Mouse (Mus musculus): ENCODE data around the gene Ssc5d.
"Not testable (repeated sequence)": the region's sequence is repeated elsewhere in the genome, so short reads cannot be mapped to it uniquely, and the experiment has no call there.

Gene Ssc5d

DNA sequence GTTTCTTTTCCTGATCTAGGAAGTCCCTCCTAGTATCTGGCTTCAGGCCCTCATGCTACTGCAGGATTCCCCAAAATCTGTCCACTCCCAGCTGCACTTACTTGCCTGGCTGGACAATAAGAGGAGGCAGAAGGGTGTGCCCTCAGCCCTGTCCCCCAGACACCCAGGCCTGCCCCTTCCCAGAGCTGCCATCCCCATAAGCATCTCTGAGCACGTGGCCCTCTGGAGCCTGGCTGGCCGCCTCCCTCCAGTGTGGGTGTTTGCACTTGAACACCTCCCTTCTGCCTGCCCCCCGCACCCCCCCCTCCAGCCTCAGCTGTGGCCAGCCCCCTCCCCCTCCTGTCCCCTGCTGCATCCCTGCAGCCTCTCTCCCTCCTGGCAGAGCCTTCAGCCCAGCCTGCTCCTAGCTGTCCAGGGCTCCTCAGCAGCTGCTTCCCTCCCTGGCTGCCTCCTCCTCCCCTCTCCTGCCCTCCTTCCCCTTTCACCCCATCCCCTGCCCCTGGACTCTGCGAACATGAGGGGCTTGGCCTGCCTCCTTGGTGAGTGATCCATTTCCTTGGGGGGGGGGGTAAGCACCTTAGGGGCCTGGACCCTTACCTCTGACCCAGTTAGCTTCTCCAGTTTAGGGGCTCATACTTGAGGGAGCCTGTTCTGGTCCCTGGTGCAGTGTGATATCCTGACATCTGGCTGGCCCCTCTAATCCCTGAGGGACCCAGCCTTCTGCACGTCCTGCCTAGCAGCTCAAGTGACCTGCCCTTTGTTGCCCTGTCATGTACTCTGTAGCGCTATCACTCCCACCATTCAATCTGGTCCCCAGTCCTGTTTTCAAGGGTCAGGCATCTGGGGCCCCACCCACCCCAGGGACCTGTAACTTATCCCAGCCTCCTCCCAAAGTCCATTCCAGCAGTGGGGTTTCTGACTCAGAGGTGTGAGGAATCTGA is at the start of gene Ssc5d:
Gene Ssc5d (plus strand): TSS at position 345 of the 941 bp plus-strand sequence.
- in situ Hi-C loops (cut with MboI, MseI): no loop called here

DNA sequence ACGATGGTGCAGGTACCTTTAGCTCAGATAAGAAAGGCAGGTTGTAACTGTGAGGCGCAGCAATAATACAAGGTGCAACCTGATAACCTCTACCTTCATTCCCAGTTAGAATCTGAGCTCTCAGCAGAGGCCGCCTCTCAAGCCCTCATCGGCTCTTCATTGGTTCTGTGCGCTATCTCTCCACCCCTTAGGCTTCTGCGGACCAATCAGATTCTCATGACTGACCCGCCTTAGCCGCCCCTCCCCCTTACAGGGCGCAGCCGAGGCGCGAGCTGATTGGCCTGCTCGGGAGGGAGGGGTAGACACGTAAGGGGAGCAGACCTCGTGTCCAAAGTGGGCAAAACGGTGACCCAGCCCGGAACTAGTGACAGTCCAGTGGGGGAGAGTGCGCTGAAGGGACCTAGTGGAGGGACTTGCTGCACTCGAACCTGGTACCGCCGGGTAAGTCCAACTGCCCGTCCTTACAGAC is 48.8 kb upstream of the Ssc5d start, which contains the start of gene Isoc2a:
Gene Isoc2a (plus strand): TSS at position 401 of the 469 bp plus-strand sequence.
- in situ Hi-C loops (cut with MboI, MseI): no loop called here

DNA sequence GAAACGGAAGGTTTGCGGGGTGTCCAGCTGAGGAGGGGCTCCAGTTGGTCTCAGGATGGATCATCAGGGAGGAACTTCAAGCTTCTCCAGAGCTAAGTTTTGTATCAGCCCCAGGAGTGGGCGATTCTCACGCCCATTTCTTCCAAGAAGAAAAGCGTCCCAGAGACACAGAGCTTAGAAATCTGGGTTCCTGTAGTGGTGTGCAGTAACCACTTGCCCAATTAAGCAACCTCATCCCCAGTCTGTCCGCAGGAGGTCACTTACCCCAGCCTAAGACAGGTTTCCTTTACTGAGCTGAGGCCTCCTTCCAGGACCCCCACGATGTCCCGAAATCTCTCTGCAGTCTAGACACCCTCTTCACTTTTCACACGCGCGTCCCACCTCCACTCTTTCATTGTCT is 48.4 kb upstream of the Ssc5d start:
- in situ Hi-C loops (cut with MboI, MseI): no loop called here

DNA sequence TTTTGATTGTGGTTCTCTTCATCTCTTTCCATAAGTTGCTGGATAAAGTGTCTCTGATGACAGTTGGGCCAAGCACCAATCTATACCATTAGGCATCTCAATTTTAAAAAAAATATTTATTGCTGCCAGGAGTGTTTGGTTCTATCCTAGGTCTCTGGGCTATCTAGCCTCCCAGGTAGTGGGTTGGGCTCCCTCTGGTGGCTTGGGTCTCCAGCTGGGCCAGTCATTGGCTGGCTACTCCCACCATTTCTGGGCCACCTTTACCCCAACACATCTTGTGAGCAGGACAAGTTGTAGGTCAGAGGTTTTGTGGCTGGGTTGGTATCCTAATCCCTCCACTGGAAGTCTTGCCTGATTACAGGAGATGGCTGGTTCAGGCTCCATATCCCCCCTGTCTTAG is 47.4 kb upstream of the Ssc5d start:
- in situ Hi-C loops (cut with MboI, MseI): no loop called here

DNA sequence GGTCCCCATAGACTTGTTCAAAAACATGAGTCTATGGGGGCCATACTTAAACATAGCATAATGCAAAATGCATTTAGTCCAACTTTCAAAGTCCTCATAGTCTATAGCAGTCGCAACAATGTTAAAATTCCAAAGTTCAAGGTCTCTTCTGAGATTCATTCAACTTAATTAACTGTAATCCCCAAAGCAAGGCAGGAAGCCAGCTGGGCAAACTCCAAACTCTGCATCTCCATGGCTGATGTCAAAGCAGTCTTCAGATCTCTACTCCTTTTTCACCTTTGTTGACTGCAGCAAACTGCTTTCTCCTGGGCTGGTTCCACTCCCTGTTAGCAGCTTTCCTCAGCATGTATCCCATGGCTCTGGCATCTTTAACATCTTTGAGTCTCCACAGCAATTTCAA is 46.5 kb upstream of the Ssc5d start:
- in situ Hi-C loops (cut with MboI, MseI): not testable (repeated sequence)

DNA sequence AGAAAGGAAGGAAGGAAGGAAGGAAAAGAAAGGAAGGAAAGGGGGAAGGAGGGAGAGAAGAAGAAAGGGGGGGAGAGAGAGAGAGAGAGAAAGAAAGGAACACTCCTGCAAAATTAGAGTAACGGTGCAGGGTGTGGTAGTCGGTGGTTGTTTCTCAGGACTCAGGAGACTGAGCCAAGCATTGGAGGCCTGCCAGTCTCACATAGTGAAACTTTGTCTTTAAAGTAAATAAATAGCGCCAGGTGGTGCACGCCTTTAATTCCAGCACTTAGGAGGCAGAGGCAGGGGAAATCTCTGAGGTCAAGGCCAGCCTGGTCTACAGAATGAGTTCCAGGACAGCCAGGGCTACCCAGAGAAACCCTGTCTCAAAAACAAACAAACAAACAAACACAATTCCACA is 38.9 kb upstream of the Ssc5d start:
- in situ Hi-C loops (cut with MboI, MseI): no loop called here

DNA sequence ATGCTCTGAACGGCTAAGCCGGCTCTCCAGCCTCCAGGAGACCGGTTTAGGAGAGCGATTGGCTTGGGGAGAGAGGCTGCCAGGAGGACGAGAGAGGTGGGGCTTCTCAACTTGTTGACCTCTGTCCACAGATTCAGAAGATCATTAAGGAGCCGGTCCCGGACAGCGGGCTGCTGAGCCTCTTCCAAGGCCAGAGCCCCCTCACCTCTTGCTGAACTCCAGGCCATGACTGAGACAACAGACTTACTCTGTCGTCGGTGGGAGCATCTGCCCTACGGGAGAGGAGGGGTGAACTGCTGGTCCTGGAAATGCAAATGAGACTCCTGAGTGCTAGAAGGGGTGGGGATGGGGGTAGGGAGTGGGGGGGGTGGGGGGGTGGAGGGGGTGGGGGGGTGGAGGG is 30.4 kb upstream of the Ssc5d start:
- in situ Hi-C loops (cut with MboI, MseI): no loop called here

DNA sequence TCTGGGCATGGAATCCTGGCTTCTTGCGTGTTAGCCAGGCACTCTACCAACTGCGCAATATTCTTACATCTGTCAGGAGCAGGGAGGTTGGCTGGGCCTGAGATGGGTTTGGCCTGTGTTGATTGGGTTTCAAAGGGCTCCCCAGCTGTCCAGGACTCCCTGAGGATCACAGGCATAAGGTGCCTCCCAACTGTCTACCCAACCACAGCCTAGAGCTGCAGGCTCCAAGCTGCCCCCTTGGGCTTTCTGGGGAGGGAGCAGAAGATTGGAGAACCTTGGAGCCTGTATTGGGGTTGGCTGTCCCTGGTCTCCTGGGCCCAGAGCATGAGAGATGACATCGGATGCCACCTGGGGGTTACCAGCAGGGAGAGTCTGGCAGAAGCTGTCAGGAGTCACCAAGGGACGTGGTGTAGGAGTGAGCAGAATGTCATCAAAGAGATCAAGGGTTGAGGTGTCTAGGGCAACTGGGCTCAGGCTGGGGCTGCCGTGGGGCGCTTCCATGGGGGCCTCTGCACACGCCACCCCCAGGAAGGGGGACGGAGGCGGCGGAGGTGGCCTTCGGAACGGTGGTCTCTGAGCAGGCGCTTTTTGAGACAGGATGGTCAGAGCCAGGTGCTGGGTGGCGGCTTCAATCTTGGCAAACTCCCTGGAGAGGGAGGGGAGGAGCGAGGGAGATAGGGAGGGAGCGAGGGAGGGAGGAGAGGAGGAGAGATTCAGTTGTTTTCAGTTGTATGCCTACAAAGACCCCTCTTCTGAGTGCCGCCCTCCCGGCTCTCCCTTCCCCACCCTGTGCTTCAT is 26.5 kb upstream of the Ssc5d start:
- in situ Hi-C loops (cut with MboI, MseI): no loop called here

DNA sequence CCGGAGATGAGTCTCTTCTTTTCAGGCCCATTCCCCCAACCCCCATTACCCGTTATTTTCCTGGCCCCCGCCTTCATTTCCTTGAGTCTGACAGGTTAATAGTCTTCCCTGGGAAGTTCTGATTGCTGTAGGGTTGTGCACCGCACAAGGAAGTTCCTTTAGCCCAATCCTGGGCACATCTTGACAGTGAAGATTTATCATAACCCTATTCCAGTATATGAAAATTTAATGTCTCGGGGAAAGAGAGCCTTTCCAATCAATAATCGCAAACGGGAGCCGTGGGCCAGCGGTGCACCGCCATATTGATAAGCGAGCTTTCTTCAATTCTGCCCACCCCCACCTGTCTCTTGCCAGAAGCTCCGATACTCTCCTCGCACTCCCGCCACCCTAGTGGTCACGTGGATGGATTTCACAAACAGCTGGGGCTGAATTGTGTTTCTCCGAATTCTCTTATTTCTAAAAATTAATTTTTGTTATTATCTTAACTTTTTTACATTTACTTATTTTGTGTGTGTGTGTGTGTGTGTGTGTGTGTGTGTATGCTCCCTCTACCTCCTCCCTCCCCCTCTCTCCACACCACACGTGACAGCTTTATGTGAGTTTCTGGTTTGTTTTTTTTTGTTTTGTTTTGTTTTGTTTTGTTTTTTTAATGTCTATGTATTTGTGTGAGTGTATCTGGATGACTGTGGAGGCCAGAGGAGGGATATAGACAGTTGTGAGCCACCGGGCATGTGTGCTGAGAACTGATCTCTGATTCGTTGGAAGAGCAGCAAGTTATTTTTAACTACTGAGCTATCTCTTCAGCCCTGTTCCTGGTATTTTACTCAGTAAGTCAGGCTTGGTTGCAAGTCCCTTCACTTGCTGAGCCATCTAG is 25.7 kb upstream of the Ssc5d start:
- in situ Hi-C loops (cut with MboI, MseI): no loop called here

DNA sequence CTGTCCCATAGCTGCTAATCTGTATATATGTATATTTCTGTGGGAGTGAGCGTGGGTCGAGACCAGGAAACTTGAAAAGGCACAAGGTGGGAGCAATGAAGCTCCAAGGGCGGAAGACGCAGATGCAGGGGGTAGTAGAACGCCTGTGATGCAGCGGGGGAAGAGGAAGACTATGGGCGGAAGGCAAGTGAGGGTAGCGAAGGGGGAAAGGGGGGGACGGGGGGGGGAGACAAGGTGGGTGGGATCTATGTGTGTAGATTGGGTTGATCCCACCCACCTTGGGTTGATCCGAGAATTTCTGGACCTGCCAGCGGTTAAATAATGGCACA is 25.1 kb upstream of the Ssc5d start:
- in situ Hi-C loops (cut with MboI, MseI): no loop called here

DNA sequence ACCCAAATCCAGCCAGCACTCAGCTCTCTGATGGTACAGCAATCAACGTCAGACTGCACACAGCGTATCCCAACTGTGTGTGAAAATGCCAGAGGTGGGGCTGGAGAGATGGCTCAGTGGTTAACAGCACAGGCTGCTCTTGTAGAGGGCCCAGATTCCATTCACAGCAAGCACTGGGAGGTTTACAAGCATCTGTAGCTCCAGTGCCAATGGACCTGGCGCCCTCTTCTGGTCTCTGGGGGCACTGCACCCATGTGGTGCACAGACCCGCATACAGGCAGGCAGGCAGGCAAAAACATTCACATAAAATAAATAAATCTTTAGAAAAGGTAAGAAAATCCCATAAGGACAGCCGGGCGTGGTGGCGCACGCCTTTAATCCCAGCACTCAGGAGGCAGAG is 24.4 kb upstream of the Ssc5d start:
- in situ Hi-C loops (cut with MboI, MseI): no loop called here

DNA sequence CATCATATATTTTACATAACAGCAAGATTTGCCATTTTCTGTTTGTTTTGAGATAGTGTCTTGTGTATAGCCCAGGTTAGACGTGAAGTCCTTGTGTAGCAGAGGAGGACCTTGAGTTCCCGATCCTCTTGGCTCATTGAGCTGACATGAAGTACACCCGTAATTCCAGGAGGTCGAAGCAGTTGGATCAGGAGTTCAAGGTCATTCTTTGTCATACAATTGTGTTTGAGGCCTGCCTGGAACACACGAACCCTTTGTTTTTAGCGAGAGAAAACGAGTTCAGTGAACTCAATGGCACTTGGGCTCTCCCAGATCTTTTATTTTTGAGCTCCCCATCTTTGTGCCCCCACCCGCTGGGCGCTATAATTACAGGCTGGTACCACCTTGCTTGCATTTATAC is 23.2 kb upstream of the Ssc5d start:
- in situ Hi-C loops (cut with MboI, MseI): no loop called here

DNA sequence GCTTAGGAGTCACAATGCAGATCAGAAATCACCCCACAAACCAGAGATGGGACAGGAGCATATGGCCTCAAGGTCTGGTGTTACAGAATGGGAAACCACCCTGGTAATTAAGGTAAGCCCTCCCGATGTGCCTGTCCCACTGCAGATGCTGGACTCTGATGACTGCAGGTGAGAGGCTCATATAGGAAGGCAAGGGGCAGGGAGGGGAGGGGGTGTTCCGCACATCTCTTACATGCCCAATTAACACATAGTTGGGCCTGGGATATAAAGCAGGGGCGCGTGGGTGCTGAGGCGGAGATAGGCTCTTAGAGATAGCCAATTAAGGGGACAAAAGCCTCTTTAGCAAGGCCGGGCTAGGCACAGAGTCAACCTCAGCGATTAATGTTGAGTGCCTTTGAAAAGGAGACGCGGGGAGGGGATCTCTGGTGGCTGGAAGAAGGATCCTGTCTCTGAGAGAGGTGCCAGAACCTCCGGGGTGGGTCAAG is 19.1 kb upstream of the Ssc5d start, which contains the start of gene Gm36210:
Gene Gm36210 (minus strand): TSS at position 51 of the 485 bp plus-strand sequence.
- in situ Hi-C loops (cut with MboI, MseI): no loop called here

DNA sequence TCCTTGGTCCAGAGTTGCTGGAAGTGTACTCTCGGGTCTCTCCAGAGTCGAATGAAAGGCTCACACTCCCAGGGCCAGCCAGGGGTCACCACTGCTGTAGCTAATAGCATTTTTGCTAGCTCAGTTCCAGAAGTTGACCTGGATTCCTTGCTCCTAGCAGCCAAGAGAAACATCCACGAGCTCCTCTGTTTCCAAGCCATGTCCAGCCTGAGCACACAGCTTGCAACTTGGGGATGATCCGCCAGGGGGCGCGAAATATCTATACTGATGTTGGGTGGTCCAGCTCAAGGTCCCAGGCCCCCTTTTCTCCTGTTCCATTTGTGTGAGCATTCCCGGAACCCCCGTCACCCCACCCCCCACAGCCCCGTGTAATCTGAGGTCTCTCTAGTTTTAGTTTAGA is 14.0 kb upstream of the Ssc5d start:
- in situ Hi-C loops (cut with MboI, MseI): loop anchor here (5.0 kb wide), 1 partner anchor 84 kb away; no protein-coding TSS in a partner anchor

DNA sequence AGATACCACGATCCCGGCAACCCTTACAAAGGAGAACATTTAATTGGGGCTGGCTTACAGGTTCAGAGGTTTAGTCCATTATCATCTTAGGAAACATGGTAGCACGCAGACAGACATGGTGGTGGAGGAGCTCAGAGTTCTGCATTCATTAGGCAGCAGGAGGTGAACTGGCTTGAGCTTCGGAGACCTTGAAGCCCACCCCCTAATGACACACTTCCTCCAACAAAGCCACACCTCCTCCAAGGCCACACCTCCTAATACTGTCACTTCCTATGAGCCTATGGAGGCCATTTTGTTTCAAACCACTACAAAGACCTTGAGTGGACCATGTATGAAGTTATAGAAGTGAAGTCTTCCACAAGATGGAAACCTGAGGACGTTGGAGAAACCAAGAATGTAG is 13.3 kb upstream of the Ssc5d start:
- in situ Hi-C loops (cut with MboI, MseI): loop anchor here (5.0 kb wide), 1 partner anchor 85 kb away; no protein-coding TSS in a partner anchor

DNA sequence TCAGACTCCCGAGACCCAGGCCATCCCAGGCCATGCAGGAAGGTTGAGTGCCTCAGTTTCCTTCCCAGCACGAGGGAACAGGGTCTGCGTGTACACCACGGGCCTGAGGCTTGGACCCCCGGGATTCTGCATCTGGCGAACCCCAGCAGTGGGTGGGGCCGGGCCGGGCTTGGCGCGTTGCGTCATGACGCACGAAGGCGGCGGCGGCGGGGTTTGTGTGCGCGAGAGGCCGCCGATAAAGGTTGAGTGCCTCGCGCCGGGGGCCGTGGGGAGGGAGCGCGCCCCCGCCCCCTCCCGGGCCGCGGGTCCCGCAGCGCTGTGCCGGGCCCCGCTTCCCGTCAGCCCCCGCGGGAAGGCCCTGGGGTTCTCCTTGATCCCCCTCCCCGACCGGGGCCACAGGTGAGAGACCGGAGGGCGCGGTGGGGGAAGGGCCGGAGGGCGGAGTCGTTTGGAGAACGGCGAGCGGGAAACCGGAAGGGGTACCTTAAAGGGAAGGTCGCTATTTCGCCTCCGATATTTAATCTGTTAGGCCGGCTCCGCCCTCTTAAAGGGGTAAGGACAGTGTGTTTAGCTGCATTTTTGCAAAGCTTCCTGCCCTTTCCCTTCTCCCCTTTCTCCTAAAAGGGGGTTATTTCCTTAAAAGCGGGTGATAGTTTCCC is 10.4 kb upstream of the Ssc5d start, which contains the start of gene Zfp628:
Gene Zfp628 (plus strand): TSS at position 211 of the 659 bp plus-strand sequence.
- in situ Hi-C loops (cut with MboI, MseI): no loop called here

DNA sequence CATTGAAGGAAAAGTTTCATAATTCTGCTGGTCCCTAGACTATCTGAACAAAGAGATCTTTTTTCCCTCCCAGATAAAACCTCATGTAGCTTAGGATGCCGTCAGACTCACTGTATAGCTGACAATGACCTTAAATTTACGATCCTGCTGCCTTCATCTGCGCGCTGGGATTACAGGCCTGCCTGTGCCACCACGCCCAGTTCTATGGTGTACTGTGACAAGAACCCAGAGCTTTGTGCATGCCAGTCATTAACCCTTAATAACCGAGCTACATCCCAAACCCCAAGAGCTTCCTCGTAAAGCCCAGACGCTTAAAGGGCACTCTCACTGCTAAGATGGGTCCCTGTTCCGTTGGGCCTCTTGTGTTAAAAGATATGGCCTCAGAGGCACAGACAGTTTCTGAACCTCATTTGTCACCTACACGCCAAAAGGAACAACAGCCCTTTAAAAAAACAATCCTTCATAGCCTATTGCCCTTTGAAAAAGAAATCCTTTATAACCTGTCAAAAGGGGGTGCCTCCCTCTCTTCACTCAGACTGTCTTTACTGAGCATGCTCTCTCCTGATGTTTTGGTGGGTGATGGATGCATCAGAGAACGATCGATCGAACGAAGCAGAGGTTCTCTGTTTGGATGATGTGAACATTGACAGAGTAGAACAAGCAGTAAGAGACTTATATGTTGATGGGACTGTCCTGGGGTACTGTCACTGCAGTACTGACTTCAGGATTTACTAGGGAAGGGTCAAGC is 9.7 kb upstream of the Ssc5d start:
- in situ Hi-C loops (cut with MboI, MseI): no loop called here

DNA sequence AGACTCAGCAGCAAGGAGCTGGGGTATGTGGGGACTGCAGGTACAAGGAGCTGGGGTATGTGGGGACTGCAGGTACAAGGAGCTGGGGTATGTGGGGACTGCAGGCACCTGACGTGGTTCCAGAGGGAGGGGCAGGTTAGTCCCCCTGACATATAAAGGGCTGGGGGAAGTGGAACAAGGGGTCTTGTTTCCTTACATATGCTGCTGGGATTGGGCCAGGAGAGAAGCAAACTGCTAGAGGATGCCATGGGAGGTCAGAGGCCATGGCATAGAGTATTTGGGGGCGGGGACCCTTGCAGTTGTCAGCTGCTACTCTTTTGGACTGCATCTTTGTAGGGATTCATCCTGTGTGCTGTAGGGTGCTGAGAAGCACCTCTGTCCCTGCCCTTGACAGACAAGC is 8.1 kb upstream of the Ssc5d start:
- in situ Hi-C loops (cut with MboI, MseI): no loop called here

DNA sequence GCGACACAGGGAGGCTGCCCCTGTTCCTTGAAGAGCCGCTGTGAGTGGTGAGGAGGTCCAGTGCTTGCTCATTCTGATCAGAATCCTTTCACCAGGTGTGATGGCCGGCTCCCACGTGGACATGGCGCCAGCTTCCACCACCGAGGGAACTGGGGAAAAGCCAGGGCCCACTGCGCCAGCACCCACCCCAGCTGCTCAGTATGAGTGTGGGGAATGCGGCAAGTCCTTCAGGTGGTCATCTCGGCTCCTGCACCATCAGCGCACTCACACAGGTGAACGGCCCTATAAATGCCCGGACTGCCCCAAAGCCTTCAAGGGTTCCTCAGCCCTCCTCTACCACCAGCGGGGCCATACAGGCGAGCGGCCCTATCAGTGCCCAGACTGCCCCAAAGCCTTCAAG is 6.9 kb upstream of the Ssc5d start:
- in situ Hi-C loops (cut with MboI, MseI): no loop called here

DNA sequence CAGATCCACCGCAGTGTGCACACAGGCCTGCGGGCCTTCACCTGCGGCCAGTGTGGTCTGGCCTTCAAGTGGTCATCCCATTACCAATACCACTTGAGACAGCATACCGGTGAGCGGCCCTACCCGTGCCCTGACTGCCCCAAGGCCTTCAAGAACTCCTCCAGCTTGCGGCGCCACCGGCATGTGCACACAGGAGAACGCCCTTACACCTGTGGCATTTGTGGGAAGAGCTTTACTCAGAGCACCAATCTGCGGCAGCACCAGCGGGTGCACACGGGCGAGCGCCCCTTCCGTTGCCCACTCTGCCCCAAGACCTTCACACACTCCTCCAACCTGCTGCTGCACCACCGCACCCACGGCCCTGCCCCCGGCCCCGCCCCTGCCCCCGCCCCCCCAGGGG is 6.5 kb upstream of the Ssc5d start:
- in situ Hi-C loops (cut with MboI, MseI): no loop called here
